Mouse (Mus musculus): ENCODE data around the gene Gch1. TPM values are rescaled to one million over a fixed set of nuclear protein-coding genes. Genes with fewer than 3 reads are reported as not detected.
"Not testable (repeated sequence)": the region's sequence is repeated elsewhere in the genome, so short reads cannot be mapped to it uniquely, and the experiment has no call there.

The Gch1 gene
- total RNA-seq, 4 experiments from 2014 or later = 0.63 to 1.1 (median 1.0) TPM

DNA sequence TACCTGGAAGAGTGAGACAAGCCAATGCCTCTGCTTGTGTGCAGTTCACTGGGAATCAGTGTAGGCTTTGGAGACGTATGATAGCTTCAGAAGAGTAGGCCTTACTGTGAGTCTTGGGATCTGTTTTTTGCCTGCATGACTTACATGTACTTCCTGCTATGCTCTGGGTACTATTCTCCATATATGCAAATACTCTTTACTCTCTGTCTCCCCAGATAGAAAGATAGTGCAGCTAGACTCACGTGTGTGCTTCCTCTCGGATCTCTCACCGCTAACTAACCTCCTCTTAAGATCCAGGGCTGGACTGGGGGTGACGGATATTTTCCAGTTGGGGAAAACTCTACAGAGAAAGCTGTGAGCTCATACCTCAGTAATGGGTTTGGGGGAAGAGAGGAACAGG is 23.5 kb downstream of the Gch1 start:
- no peak for DNase-seq (ENCODE audit: low spot score in 2 of 2)

DNA sequence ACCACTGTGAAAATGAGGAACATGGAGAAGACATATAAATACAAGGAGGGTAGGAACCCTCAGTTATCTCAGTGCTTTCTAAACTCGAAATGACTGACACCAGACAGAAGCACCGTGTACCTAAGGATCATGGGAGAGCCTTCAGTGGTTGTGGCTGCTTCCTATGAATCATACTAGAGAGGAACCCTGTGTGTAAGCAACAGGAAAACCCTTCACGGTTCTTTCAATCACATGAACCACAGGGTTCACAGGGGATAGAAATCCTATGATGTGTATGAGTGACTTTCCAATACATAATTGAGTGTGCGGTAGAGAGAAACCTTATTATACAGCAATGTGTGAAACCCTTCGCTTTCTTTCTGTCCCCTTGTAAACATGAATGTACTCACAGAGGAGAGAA is 24.1 kb downstream of the Gch1 start:
- no peak for DNase-seq (ENCODE audit: low spot score in 2 of 2)

DNA sequence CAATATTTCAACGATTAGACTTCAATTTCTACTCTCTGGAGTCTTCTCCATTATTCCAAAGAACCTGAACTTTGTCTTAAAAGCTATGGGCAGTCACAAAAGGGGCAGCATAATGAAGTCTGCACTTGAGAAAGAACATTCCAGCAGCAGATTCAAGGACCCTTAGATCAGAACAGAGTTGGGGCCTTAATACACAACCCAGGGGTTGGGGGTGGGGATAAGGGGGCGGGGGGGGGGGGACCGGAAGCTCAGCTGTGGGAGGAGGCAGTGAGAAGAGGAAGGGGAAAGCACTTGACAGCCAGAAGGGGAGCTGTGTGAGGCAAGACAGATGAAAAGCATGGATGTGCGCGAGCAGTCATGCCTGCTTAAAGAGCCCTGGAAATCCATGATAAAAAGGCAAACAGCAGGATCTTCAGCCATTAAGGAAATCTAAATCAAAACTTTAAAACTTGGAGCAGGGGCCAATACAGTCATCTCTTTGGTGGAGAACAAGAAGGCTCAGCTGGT is 27.2 kb downstream of the Gch1 start:
- no peak for DNase-seq (ENCODE audit: low spot score in 2 of 2)

DNA sequence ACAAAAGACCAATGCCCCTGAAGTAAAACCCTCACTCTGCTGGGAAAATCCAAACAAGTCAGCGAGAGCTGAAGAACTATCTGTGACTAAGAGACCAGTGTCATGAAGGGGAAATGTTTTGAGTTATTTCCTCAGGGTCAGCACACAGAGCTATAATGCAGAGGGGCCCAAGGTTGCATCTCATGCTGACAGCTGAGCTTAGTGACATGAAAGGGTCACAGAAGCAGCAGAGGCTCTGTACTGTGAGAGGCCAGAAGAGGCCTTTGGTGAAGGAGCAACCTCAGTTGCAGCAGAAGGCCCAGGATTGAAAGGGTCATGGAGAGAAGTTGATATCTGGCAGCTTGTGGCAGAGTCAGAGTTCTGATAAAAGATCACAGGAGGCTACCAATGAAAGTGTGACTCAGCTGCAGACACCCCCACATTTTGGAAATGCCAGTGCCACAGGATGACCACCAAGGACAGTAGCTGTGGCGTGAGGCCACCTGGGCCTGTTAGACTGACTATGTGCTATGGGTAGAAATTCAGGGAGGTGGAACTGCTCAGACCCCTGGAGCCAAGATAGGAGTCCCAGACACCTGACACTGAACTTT is 29.1 kb downstream of the Gch1 start:
- no peak for DNase-seq (ENCODE audit: low spot score in 2 of 2)

DNA sequence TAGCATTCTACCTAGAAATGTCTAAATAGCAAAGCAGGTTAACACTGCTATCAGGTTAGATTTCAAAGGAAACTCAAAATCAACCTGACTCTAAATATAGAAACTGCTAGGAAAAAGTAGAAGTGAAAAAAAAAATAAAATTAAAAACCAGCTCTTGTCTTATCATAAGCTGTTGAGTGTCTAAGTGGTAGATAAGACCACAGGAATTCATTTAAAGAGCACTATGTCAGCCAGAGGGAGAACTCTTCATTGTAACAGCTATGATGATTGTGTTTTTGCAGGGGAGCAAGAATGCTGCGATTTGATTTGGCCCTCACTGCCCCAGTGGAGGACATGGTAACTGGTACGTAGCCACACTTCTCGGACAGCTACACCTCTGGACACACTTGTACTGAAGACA is 34.9 kb downstream of the Gch1 start:
- no peak for DNase-seq (ENCODE audit: low spot score in 2 of 2)

DNA sequence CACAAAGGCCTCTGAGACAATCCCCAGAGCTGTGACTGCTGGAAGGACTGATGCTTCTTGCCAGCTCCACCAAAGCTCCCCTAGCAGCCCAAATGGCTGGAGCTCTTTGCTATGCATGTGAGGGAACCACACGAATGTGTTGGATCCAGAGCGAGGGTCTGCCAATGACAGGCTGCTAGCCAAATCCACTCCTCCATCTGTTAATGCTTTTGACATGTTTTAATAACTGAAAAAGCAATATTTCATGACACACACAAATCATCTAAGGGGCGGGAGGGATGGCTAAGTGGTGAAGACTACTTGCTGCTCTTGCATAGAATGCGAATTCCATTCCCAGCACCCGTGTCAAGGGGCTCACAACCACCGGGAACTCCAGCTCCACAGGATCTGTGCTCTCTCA is 37.9 kb downstream of the Gch1 start:
- DNase-seq (ENCODE audit: low spot score in 2 of 2) = no peak

DNA sequence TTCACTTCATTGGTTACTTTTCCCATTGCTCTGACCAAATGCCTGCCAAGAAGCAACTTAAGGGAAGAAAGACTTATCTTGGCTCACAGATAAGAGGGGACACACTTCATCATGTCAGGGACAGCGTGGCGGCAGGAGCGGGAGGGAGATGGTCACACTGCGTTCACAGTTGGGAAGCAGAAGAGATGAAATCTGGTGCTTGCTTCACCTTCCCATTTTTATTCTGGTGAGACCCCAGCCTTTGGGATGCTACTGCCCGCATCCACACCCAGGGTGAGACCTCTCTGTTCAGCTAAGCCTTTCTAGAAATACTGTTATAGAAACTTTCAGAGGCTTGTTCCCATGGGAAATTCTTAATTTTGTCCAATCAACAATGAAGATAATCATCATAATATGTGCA is 44.9 kb downstream of the Gch1 start:
- DNase-seq (ENCODE audit: low spot score in 2 of 2) = no peak

DNA sequence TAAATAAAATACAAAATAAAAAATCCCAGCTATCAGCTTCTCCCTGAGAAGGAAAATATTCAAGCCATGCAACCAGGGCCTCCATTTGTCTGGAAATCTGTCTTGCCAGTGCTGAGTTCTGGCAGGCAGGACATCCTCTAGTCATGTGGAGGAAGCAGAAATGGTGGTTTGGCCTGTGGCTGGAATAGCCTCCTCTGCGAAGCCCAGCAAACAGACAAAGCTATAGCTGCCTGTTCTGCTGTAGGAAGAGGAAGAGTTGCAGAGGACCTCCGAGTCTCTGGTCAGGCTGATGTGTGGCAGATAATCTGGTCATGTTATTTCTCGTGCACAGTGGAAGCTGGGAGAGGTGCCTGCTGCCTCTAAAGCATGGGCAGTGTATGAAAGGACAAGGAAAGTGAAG is 50.4 kb downstream of the Gch1 start:
- DNase-seq (ENCODE audit: low spot score in 2 of 2) = no peak

DNA sequence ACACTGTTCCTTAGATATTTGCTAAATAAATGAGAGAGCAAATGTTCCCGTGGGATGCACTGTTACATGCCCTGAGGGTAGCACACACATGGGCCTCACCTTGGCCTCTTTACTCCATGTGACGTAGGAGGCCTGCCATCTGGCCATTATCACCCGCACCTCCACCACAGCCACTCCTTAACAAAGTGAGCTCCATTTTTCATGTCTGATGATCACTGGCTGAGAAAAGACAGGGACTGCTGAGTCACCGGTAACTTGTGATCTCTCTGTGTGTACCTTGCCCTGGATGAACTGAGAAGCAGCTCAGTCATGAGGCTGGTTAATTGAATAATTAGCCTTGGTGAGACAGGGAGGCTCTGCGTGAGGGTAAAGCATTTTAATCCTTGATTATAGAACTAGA is 52.6 kb downstream of the Gch1 start:
- no peak for DNase-seq (ENCODE audit: low spot score in 2 of 2)

DNA sequence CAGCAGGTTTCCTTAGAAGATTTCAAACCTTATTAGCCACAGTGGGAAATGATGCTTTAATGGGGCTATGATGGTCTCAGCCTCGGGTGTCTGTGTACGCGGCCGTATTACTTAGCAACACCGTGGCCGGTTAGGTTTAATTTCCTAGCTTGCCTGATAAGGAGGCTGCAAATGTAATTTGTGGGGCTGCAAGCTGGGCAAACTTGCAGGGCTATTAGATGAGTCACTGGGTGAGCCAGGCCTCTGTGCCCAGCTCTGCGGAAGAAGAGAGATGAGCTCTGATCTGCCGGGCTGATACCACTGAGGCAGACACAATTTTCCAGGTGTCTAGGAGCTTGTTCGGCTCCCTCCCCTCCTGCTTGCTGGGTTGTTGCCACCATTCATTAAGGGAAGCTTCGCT is 55.3 kb downstream of the Gch1 start:
- no peak for DNase-seq (ENCODE audit: low spot score in 2 of 2)

DNA sequence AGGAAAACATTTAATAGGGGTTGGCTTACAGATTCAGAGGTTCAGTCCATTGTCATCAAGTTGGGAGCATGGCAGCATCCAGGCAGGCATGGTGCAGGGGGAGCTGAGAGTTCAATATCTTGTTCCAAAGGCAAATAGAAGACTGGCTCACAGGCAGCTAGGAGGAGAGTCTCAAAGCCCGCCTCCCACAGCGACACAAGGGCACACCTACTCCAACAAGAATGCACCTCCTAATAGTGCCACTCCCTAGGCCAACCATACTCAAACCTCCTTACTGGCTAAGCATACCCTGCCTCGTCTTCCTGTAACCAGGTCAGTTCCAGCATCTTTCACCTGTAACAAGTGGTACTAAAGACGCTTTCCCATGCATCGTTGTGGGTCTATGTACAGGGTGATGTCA is 61.2 kb downstream of the Gch1 start:
- no peak for DNase-seq (ENCODE audit: low spot score in 2 of 2)

DNA sequence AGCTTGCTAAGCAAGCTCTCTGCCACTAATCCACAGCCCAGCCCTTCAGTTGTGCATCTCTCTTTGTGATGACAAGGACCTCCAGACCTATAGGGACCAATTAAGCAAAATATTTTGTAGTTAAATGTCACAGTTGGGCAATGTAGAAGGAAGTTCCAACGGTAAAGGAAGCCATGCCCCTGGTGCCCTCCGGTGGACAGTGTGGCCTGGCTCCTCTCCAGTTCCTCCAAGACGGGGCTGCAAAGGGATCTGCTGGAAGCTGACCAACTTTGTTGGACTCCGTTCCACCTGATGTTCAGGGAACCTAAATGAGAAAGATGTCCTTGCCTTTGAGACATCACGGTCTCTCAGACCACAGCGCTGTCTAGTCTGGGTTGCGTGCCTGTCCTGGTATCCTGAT is 71.7 kb downstream of the Gch1 start:
- no peak for DNase-seq (ENCODE audit: low spot score in 2 of 2)

DNA sequence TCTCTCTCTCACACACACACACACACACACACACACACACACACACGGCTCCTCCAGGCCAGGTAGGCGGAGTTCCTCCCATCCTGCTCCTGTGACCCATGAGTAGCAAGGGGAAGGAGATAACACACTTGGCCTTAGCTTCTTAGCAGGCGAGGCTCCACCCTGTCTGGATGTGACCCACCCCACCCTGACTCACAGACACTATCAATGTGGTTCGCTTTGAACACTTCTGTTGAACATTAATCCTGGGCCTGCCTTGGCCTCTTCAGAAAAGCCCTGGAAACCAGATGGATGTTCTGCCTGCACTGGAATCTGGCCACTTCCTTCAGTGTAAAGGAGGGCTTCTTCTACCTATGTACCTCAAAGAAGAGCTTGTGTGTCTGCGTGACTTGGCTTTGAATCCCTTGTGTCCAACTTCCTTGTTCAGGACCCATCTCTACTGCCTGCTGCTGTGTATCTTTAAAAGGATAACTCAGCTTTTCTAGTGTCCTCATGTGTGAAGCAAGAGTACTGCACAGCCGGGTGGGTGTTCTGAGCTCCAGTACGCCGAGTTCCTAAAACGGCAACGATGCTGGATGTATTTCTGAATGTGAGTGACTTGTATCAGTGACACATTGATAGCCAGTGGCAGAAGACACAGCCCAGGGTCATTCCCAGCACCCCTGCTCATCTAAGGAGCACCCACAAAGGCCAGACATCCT is 73.0 kb downstream of the Gch1 start:
- DNase-seq (ENCODE audit: low spot score in 2 of 2) = no peak

DNA sequence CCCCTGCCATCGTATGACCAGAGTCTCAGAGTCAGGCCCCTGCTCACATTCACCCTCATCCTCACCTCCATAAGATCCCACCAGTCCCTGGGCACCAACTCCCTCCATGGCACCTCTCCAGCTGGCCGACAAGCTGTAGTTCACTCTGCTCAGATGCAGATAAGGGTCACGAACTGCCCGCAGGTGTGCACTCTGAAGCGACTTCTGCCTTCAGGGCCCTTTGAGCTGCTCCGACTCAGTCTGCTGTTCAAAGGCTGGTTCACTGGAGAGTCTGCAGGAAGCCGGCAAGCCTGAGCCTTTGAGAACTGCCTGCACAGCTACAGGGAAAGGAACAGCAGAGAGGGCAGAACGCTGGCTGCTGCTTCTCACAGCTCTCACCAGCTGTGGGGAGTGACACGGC is 74.1 kb downstream of the Gch1 start:
- DNase-seq (ENCODE audit: low spot score in 2 of 2) = no peak

DNA sequence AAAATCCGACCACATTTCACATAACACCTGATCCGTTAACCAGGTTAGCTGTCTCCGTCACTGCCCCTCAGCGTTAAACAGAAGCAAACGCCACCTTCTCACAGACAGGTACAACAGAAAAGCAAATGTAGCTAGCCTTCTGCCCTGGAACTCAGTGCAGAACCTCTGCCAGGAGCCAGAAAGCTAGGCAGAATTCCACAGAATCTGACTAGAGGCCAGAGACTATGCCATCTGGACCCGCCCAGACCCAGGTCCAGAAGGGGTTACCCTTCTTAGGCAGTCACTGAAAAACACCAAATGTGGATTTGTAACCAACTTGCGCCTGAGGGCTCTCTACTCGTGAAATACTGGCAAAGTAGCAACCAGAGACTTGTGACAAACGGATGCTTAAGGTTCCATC is 77.9 kb downstream of the Gch1 start:
- no peak for DNase-seq (ENCODE audit: low spot score in 2 of 2)

DNA sequence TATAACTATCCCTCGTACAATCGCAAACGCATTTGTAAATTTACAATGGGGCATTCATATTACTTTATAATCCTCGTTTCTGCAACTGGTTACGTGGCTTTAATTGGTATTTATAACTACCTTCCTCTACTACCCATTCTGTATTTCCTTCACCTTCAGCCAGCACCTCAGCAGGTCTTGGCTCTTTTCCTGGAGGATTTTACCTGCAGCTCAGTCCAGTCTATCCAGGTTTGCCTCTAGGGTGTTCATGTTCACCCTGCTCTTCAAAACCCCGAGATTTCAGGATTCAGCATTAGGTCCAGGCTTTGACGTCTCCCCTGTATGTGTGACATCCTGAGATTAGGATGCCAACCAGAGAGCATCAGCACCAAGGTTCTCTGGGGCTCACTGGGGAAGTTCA is 78.8 kb downstream of the Gch1 start:
- DNase-seq (ENCODE audit: low spot score in 2 of 2) = not testable (repeated sequence)

DNA sequence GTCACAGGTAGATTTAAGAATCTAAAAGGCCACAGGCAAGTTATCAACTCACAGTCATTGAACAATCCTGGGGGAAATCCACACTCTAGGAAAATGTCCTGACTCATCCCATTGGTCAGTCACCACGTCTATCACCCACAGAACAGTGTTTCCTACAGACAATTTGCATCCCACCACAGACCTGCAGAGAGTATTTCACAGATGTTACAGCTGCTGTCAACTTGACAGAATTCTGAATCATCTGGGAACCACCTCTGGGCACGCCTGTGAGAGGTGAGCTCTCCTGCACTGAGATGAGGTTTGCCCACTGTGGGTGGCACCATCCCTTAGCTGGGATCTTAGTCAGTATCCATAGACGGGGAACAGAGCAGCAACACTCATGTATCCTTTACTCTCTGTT is 81.8 kb downstream of the Gch1 start:
- no peak for DNase-seq (ENCODE audit: low spot score in 2 of 2)

DNA sequence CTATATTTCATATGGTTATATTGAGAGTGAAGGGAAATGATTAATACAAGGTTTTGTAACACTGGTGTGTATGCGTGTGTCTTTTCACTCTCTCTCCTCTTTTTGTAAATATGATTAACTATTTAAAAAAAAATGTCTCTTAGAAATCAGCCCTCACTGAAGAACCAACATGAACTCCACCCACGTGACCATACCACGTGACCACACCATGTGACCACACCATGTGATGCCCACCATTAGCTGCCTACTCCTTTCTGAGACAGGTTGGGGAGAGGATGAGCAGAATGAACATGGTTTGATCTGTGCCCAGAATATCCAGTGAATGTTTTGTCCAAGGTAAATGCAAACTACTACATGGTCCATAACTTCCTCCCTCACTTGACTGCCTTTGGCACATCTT is 83.5 kb downstream of the Gch1 start:
- DNase-seq (ENCODE audit: low spot score in 2 of 2) = no peak

DNA sequence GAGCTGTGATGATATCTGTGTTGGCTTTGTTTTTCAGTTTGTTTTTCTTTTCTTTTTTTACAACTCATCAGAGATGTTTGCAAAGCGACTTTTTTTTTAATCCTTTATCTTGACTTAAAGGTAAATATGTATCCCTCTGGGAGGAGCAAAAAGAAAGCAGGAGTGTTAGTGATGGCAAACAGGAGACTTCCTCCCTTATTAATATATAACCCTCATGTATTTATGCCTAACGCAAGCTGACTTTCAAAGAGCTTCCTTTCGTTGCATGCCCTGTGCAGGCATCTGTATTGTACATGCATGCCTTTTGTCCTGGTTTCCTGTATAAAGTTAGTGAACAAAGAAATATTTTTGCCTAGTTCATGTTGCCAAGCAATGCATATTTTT is 84.0 kb downstream of the Gch1 start:
- no peak for DNase-seq (ENCODE audit: low spot score in 2 of 2)

DNA sequence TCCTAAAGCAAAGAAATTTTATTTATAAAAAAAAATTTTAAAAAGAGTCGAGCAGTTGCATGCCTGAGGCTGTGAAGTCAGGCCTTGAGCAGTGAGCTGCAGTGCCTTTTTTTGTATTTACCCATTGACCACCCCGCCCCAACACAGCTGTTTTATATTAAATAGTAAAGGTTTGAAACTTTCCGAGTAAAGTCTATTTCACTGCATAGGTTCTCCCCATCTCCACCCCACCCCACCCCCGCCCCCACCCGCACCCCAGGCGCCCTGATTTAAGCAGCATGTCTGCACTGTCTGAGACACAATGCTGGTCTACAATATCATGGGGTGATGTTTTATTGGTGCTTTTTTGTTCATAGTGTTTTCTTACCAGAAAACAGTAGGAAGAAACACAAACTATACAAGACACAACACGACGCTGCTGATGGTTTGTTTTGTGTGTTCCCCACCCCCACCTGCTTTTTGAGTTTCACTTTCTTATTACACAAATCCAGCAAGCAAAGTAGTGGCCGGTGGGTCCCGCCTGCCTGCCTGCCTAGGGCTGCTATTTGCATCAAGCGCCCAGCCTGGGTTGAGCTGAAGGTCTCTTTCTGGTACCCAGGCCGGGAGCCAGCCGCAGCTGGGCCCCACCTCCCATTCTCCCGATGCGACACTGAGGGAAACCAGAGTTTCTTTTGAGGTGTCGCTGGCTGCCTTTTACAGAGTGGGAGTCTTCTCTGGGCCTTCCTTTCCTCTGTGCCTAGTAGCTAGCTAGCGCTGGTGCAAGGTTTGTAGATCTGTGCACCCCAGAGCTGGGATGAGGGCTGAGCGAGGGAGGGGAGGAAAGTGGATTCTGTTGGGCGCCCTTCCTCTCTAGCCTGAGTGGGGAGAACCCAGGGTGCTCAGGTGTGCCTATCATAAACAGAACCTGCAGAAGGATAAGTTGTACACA is 84.7 kb downstream of the Gch1 start:
- DNase-seq (ENCODE audit: low spot score in 2 of 2) = no peak

All from left cerebral cortex, adult 8-10 months (tissue).